Mouse (Mus musculus) stomach, postnatal 0 days (tissue): ENCODE measurements around the gene Smco2. TPM values are rescaled to one million over a fixed set of nuclear protein-coding genes. Genes with fewer than 3 reads are reported as not detected.

ENCODE experiments used
- ATAC-seq: fragments of 200-750 bp; cut with Nextera tagmentation; 2 replicates; pipeline ENCODE4 v1.8.0; 2017; ENCODE audit not compliant: low FRiP score, low TSS enrichment
- DNase-seq: peaks from one replicate; pipeline ENCODE4 v3.0.0-alpha.2; 2016; ENCODE audit warnings: low spot score
- H3K27ac ChIP-seq: fragments of 300-500 bp; sonication (generic); replicated peaks from 2 replicates; pipeline ENCODE4 v1.5.1; 2014; ENCODE audit warnings: mild to moderate bottlenecking, control low read depth
- H3K27me3 ChIP-seq: fragments of 300-500 bp; sonication (generic); 2 replicates; pipeline ENCODE4 v1.6.1; 2014; ENCODE audit warnings: low read length; ENCODE audit not compliant: control insufficient read depth, insufficient read depth
- H3K36me3 ChIP-seq: fragments of 300-500 bp; sonication (generic); 2 replicates; pipeline ENCODE4 v1.6.1; 2014; ENCODE audit warnings: low read length, mixed read lengths; ENCODE audit not compliant: control insufficient read depth, insufficient read depth
- H3K4me1 ChIP-seq: fragments of 300-500 bp; sonication (generic); replicated peaks from 2 replicates; pipeline ENCODE4 v1.6.1; 2014; ENCODE audit warnings: antibody characterized with exemption; ENCODE audit not compliant: control insufficient read depth, insufficient read depth
- H3K4me2 ChIP-seq: fragments of 300-500 bp; sonication (generic); replicated peaks from 2 replicates; pipeline ENCODE4 v1.6.1; 2014; ENCODE audit warnings: low read depth, mild to moderate bottlenecking, control low read depth, moderate library complexity
- H3K4me3 ChIP-seq: fragments of 300-500 bp; sonication (generic); 2 replicates; pipeline ENCODE4 v1.5.1; 2014; ENCODE audit warnings: low read depth, low read length, control low read depth
- H3K9ac ChIP-seq: fragments of 300-500 bp; sonication (generic); 2 replicates; pipeline ENCODE4 v1.6.1; 2014; ENCODE audit warnings: mild to moderate bottlenecking, low read length, control low read depth, mixed read lengths
- H3K9me3 ChIP-seq: fragments of 300-500 bp; sonication (generic); 2 replicates; pipeline ENCODE4 v1.6.1; 2016; ENCODE audit warnings: low read length; ENCODE audit not compliant: control insufficient read depth
- CTCF ChIP-seq: IDR thresholded peaks from 2 replicates; pipeline ENCODE4 v1.5.1; 2016; ENCODE audit warnings: antibody characterized with exemption, low read depth, mild to moderate bottlenecking, moderate library complexity
- EP300 ChIP-seq: optimal IDR thresholded peaks from 2 replicates; pipeline ENCODE3; 2016; ENCODE audit warnings: antibody characterized with exemption
- WGBS: fragments of 180-500 bp; shearing (Covaris S2); extraction: QIAGEN DNeasy Blood & Tissue Kit; methylation state at CpG from one replicate; pipeline ENCODE4 v1.1.7; 2014; 5-methylcytosine and 5-hydroxymethylcytosine counted together
- polyA plus RNA-seq: library from polyadenylated mRNA; unstranded; fragments of >200 nt; fragmentation: Nextera tagmentation; extraction: Ambion mirVana; gene quantifications from 2 replicates; pipeline ENCODE4 v1.2.1, GENCODE M21; 2015

Smco2 gene
- polyA plus RNA-seq, 1 experiment from 2014 or later: not detected

GRCm38 (mm10) chr6:146912835-146913488 is 63.1 kb downstream of the Smco2 start:
- 13% methylated on average over 3 of the region's 3 CpGs for WGBS
- Histone ChIP-seq H3K4me1 (peaks cover 6% of the 10 kb centered on the region), H3K9me3 (no peaks in the 10 kb centered on the region), H3K9ac (no peak overlapping the region), H3K4me2 (no peak overlapping the region), H3K36me3 (no peaks in the 10 kb centered on the region), H3K4me3 (no peak overlapping the region), H3K27ac (peak overlapping the region; percentile 58), H3K27me3 (no peaks in the 10 kb centered on the region)
- no peak for DNase-seq
- no peak; the same call in 1 of the 2 replicates for ATAC-seq
- no peak for TF ChIP-seq EP300
- TF ChIP-seq CTCF: no peak

- TF ChIP-seq EP300 (no peak), CTCF (no peak)
- Histone ChIP-seq H3K27me3 (no peaks in the 10 kb centered on the region), H3K36me3 (no peaks in the 10 kb centered on the region), H3K9me3 (no peaks in the 10 kb centered on the region), H3K9ac (no peak overlapping the region), H3K4me2 (no peak overlapping the region), H3K4me1 (peaks cover 6% of the 10 kb centered on the region), H3K27ac (peak overlapping the region; percentile 58), H3K4me3 (no peak overlapping the region)
- ATAC-seq: no peak
- WGBS: 30% methylated on average over 4 of the region's 4 CpGs
- no peak for DNase-seq
Measured at GRCm38 (mm10) chr6:146913489-146914198, 63.7 kb downstream of the Smco2 start.

- Histone ChIP-seq H3K27me3 (no peaks in the 10 kb centered on the region), H3K27ac (no peak overlapping the region), H3K9me3 (no peaks in the 10 kb centered on the region), H3K4me3 (no peak overlapping the region), H3K4me1 (peaks cover 6% of the 10 kb centered on the region), H3K9ac (no peak overlapping the region), H3K4me2 (no peak overlapping the region), H3K36me3 (no peaks in the 10 kb centered on the region)
- no peak for DNase-seq
- WGBS: 75% methylated on average over 1 of the region's 1 CpGs
- TF ChIP-seq CTCF (no peak), EP300 (no peak)
- ATAC-seq: no peak
Measured at GRCm38 (mm10) chr6:146915808-146916207, 65.9 kb downstream of the Smco2 start.

- Histone ChIP-seq H3K36me3 (no peaks in the 10 kb centered on the region), H3K9me3 (no peaks in the 10 kb centered on the region), H3K4me1 (peaks cover 6% of the 10 kb centered on the region), H3K9ac (no peak overlapping the region), H3K27me3 (no peaks in the 10 kb centered on the region), H3K4me3 (no peak overlapping the region), H3K27ac (no peak overlapping the region), H3K4me2 (no peak overlapping the region)
- TF ChIP-seq CTCF (no peak), EP300 (no peak)
- DNase-seq (no peak), ATAC-seq (no peak)
- 82% methylated on average over 3 of the region's 3 CpGs for WGBS
Measured at GRCm38 (mm10) chr6:146917396-146917795, 67.5 kb downstream of the Smco2 start.

GRCm38 (mm10) chr6:146918341-146918740 is 68.4 kb downstream of the Smco2 start:
- H3K27ac ChIP-seq: no peak overlapping the region
- 93% methylated on average over 6 of the region's 6 CpGs for WGBS
- TF ChIP-seq CTCF: no peak
- no peak for TF ChIP-seq EP300
- H3K36me3 ChIP-seq: no peaks in the 10 kb centered on the region
- no peak overlapping the region for H3K4me3 ChIP-seq
- H3K9ac ChIP-seq: no peak overlapping the region
- DNase-seq (no peak), ATAC-seq (no peak)
- H3K4me1 ChIP-seq: no peaks in the 10 kb centered on the region; the same call in 1 of the 2 replicates
- no peaks in the 10 kb centered on the region for H3K27me3 ChIP-seq
- no peak overlapping the region for H3K4me2 ChIP-seq
- H3K9me3 ChIP-seq: no peaks in the 10 kb centered on the region

Other genes starting within 250 kb of the Smco2 start
- gene Med21, start 207.6 kb upstream of the Smco2 start, polyA plus RNA-seq: 106 and 107 TPM in 2 replicates
- 21.9 and 24.5 TPM in 2 replicates for gene Tm7sf3, start 207.3 kb upstream of the Smco2 start, polyA plus RNA-seq
- gene Stk38l, start 125.1 kb upstream of the Smco2 start, polyA plus RNA-seq: 16.9 and 17.3 TPM in 2 replicates
- 3.8 and 4.7 TPM in 2 replicates for gene Arntl2, start 54.0 kb upstream of the Smco2 start, polyA plus RNA-seq
- 26.1 and 29.8 TPM in 2 replicates for gene Ppfibp1, start 38.4 kb downstream of the Smco2 start, polyA plus RNA-seq
- gene 1700034J05Rik, start 104.3 kb downstream of the Smco2 start, polyA plus RNA-seq: 0.11 TPM in 1 of 2 replicates, not detected in the other
- 173 and 196 TPM in 2 replicates for gene Rep15, start 182.5 kb downstream of the Smco2 start, polyA plus RNA-seq
- 101 and 107 TPM in 2 replicates for gene Mrps35, start 192.7 kb downstream of the Smco2 start, polyA plus RNA-seq
- gene Mansc4, start 236.9 kb downstream of the Smco2 start, polyA plus RNA-seq: 2.4 and 3.2 TPM in 2 replicates
- 4.0 and 4.5 TPM in 2 replicates for gene Klhl42, start 241.3 kb downstream of the Smco2 start, polyA plus RNA-seq